Mouse (Mus musculus) adrenal gland, postnatal 36 days (tissue): ENCODE measurements around the gene Vmn2r116. TPM values are rescaled to one million over a fixed set of nuclear protein-coding genes. Genes with fewer than 3 reads are reported as not detected.
"Not testable (repeated sequence)": the region's sequence is repeated elsewhere in the genome, so short reads cannot be mapped to it uniquely, and the experiment has no call there.

Source experiments
- DNase-seq, 2 experiments: peaks; one replicate each; pipeline ENCODE4 v3.0.0; 2021; ENCODE audit warnings: mixed read lengths in 1 of 2
- long read RNA-seq, 2 experiments: library from polyadenylated mRNA; stranded (forward); transcript quantifications; one replicate each; pipeline ENCODE4 v2.0.0; 2021; ENCODE audit warnings: borderline sequencing depth in 2 of 2
- total RNA-seq, 2 experiments: library from RNA; stranded (reverse); gene quantifications; 2 replicates each; pipeline ENCODE4 v1.2.3; 2021

Gene Vmn2r116
- total RNA-seq = not detected
- long read RNA-seq, experiment 1 = 0 reads
- long read RNA-seq, experiment 2 = 0 reads

- DNase-seq = not testable (repeated sequence)
These were observed at the start of gene Vmn2r116 for GRCm38 (mm10) chr17:23384304-23384703. TSS of gene Vmn2r116 (plus strand) at chr17:23384604.

DNA sequence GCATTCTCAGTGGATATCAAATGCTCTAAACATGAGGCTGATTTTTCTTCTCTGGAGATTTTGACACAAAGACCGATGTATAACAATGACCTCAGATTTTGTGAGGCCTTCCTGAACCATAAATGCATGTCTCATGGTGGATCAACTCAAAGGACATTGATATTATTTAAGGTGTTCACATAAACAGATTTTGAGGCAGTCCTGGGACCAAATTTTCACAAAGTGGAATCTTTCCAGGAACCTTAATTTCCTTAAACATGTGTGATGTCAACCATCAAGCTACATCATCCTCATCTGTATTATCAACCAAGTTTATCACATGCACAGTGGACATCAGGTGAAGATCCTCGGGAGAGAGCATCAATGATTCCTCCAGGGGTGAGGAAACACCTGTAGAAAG, 41.0 kb upstream of the Vmn2r116 start, which contains the start of gene Vmn2r115:
Vmn2r115 (plus strand) TSS at position 301 of the 400 bp plus-strand sequence.
- not testable (repeated sequence) for DNase-seq

DNA sequence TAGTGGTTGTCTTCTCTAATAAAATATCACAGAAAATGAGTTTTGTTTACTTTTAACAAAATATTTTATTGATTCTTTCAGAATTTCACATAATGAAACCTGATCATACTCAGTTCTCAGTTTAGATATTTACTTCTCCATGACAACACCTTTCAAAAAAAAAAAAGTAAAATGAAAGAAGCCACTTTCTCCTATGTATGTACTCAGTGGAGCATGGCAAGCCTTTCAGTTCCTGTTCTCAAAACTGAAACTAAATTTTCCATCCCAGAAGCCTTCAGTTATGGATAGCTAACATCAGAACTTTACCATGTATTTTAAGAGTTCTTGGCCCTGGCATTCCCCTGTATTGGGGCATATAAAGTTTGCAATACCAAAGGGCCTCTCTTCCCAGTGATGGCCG, 32.8 kb upstream of the Vmn2r116 start:
- DNase-seq = no peak

DNA sequence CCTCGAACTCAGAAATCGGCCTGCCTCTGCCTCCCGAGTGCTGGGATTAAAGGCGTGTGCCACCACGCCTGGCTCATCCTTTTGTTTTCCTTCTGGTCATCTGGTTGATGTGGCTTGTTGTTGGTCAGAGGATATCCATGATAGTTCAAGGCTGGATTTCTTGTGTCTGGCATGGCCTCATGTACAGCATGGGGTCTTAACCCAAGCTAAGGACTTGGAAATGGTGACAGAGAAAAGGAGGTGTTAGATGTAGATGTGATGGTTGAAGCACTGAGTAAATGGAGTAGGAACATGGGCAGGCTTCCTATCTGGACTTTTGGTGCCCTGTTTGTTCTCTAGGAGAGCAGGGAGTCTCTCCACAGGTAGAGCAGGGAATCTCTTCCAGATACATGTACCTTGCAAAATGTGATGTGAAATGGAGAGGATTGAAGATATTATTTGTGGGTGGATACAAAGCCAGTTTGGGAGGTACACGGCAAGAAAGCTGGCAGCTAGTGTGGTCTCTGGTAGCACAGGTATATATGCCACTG, 48.8 kb downstream of the Vmn2r116 start:
- DNase-seq = no peak

Other genes with a start within 250 kb of the Vmn2r116 start
- gene Zfp40, start 191.4 kb upstream of the Vmn2r116 start, total RNA-seq = 1 to 10 TPM; 6.4 to 6.6 TPM
- not detected for gene Vmn2r114, start 72.1 kb upstream of the Vmn2r116 start, total RNA-seq
- gene Vmn2r115, start 40.9 kb upstream of the Vmn2r116 start, total RNA-seq = not detected
- not detected for gene Vmn2r117, start 95.1 kb downstream of the Vmn2r116 start, total RNA-seq
- gene Zfp213, start 179.6 kb downstream of the Vmn2r116 start, total RNA-seq = 10 to 100 TPM; 10.3 to 12.1 TPM
- gene Zfp13, start 214.9 kb downstream of the Vmn2r116 start, total RNA-seq = 10 to 100 TPM in 1 of 2 experiments, 1 to 10 TPM in 1; 7.0 to 11.4 TPM
- not detected for gene Zscan10, start 216.3 kb downstream of the Vmn2r116 start, total RNA-seq